Mouse (Mus musculus): ENCODE measurements around the gene Adgre5.

DNA sequence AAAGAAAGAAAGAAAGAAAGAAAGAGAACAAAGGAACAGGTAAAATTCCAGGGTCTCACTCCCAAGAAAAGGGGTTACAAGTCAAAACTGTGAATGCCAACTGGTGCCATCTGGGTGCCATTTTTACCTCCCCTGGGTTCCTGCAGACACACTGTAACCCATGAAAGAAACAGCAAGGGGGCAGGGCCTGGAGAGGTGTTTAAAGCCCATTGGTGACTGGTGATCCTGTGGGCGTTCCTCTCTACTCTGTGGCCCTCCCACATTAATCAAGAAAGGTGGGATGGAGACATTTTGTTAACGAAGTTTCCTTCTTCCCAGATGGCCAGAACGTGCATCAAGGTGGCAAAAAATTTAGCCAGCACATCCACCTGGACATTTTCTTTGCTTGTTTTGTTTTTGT, 36.9 kb upstream of the Adgre5 start:
- TF ChIP-seq CTCF (IDR thresholded peaks at IDR 0.05) (no peak), POLR2A (IDR thresholded peaks at IDR 0.05; ENCODE audit: insufficient read depth, low read depth, low read length) (no peak)
